21 mouse cellular contexts compared by ENCODE assay signal in the genomic region with DNA sequence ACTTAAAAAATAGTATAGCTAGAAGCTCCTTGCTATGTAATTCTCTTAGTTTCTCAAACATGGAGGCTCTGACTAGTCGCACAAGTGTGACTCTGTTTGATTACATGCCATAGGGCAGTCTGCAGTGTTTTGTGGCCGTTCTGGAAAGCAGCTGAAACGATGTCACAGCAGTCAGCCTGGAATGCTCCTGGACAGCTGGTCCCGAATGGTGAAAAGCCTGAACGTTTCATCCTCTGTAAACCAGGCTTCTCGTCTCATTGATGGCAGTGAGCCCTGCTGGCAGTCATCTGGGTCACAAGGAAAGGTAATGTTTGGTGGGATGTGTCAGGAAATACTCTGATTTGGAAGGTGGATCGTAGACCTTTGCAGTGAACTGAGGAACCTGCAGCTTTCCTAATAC.
A peak's percentile ranks its signal among the peaks of the same experiment; 100 is the strongest.
DNase-seq lines count a peak whose midpoint lies in the region; ATAC-seq and TF ChIP-seq lines count a peak whose summit lies in the region.
"Had no signal": no experiment of that assay in that cellular context is flagged by ENCODE, and none has a peak within 500 bp of the region (broad histone marks: within the 10 kb centered on the region; RNA-seq: fewer than 3 reads in every experiment).

No protein-coding gene starts in this region.

- TF ChIP-seq POLR2A in brain, embryonic 14.5 days (IDR thresholded peaks at IDR 0.05; ENCODE audit: borderline replicate concordance, extremely low read depth, insufficient read depth, insufficient read length, poor library complexity, severe bottlenecking) = no peak

- intact Hi-C loops in gastrocnemius, postnatal 14 days (cut with DNase I; ENCODE audit: low total_unique reads) = no loop called here
- intact Hi-C loops in gastrocnemius, postnatal 36 days (cut with DNase I) = no loop called here

- peaks cover 28% of the 10 kb centered on the region for H3K36me3 ChIP-seq in intestine, postnatal 0 days (ENCODE audit: control insufficient read depth, insufficient read depth)

- H3K27me3 ChIP-seq in intestine, postnatal 0 days (replicated peaks; ENCODE audit: control insufficient read depth, insufficient read depth, low read length) = no peaks in the 10 kb centered on the region
- H3K27me3 ChIP-seq: CH12.LX; hindbrain, embryonic 15.5 days; intestine, embryonic 15.5 days; midbrain, embryonic 12.5 days had no signal

- DNase-seq in gastrocnemius, postnatal 14 days = peak; percentile 14
- DNase-seq in gastrocnemius, postnatal 36 days = no peak
- DNase-seq in brain, embryonic 14.5 days (ENCODE audit: low read depth) = peak; percentile 12
- peak; percentile 58 to 69 for DNase-seq in cerebellum, adult 18-20 months
- DNase-seq in cerebellum, postnatal 14 days = peak; percentile 49 to 68
- DNase-seq in layer of hippocampus, postnatal 10 days (ENCODE audit: low spot score in 2 of 2) = no peak
- DNase-seq in Muller cell, postnatal 12 days (ENCODE audit: inconsistent ontology term) = no peak
- DNase-seq: adrenal gland, adult 8-10 months; B cell, adult 2 months; kidney, postnatal 36 days; thymus, postnatal 14 days had no signal

- ATAC-seq in intestine, postnatal 0 days = no peak
- ATAC-seq: activated CD4-positive, CD25-positive, alpha-beta regulatory T cell, adult 4 months; intestine, embryonic 15.5 days had no signal

- H3K27ac ChIP-seq in intestine, postnatal 0 days (ENCODE audit: low read depth, low read length) = no peak overlapping the region
- H3K27ac ChIP-seq: hindbrain, embryonic 15.5 days; intestine, embryonic 15.5 days; left cerebral cortex, adult 2 months; macrophage; midbrain, embryonic 12.5 days had no signal

- TF ChIP-seq CTCF in brain, embryonic 14.5 days (IDR thresholded peaks at IDR 0.05; ENCODE audit: borderline replicate concordance, extremely low read depth, insufficient read depth, insufficient read length) = no peak
- no peak for TF ChIP-seq CTCF in intestine, postnatal 0 days (IDR thresholded peaks at IDR 0.05; ENCODE audit: low read depth)

- H3K4me2 ChIP-seq in intestine, postnatal 0 days (replicated peaks; ENCODE audit: low read depth) = no peak overlapping the region
- H3K4me2 ChIP-seq: heart, embryonic 11.5 days; hindbrain, embryonic 15.5 days; intestine, embryonic 15.5 days; midbrain, embryonic 12.5 days had no signal

- WGBS in intestine, postnatal 0 days = 69% methylated on average over 7 of the region's 7 CpGs

- no peak overlapping the region for H3K4me3 ChIP-seq in intestine, postnatal 0 days (ENCODE audit: low read depth, low read length)
- H3K4me3 ChIP-seq: hindbrain, embryonic 15.5 days; intestine, embryonic 15.5 days; left cerebral cortex, adult 2 months; midbrain, embryonic 12.5 days had no signal

- no peak overlapping the region for H3K9ac ChIP-seq in intestine, postnatal 0 days (ENCODE audit: low read depth, low read length)
- H3K9ac ChIP-seq: hindbrain, embryonic 15.5 days; intestine, embryonic 15.5 days; midbrain, embryonic 12.5 days had no signal

- no peaks in the 10 kb centered on the region for H3K4me1 ChIP-seq in intestine, postnatal 0 days (replicated peaks; ENCODE audit: control insufficient read depth, insufficient read depth, low read length)
- H3K4me1 ChIP-seq: hindbrain, embryonic 15.5 days; intestine, embryonic 15.5 days; midbrain, embryonic 12.5 days had no signal

- no peaks in the 10 kb centered on the region for H3K9me3 ChIP-seq in intestine, postnatal 0 days (ENCODE audit: control insufficient read depth)
- H3K9me3 ChIP-seq: G1E; hindbrain, embryonic 15.5 days; intestine, embryonic 15.5 days; midbrain, embryonic 12.5 days had no signal

Comparison
In these comparisons a context has a peak if more than half of its experiments do, and no peak if none do; other contexts are left out.
1. DNase-seq: peak in gastrocnemius, postnatal 14 days (single experiment), brain, embryonic 14.5 days (single experiment), cerebellum, adult 18-20 months (2 of 2) and cerebellum, postnatal 14 days (2 of 2); none in gastrocnemius, postnatal 36 days (0 of 2), layer of hippocampus, postnatal 10 days (0 of 2) and Muller cell, postnatal 12 days (single experiment).